Mouse (Mus musculus) megakaryocyte-erythroid progenitor cell, adult 5-6 weeks (primary cell): ENCODE measurements around the gene Paics. TPM values are rescaled to one million over a fixed set of nuclear protein-coding genes. Genes with fewer than 3 reads are reported as not detected.
"Not testable (repeated sequence)": the region's sequence is repeated elsewhere in the genome, so short reads cannot be mapped to it uniquely, and the experiment has no call there.

Experiments
- ATAC-seq: replicated peaks from 2 replicates; pipeline ENCODE4 v1.8.0; 2016; ENCODE audit warnings: mild to moderate bottlenecking, inconsistent platforms; ENCODE audit not compliant: severe bottlenecking, poor library complexity, low FRiP score, low TSS enrichment
- total RNA-seq, 2 experiments: library from RNA; stranded (forward) in 1 of 2; stranded (reverse) in 1 of 2; fragments of 200-1000, 215-1000 nt in 1 of 2; fragments of >200 nt in 1 of 2; fragmentation: Nextera tagmentation in 1 of 2; gene quantifications; 2 replicates each; pipeline ENCODE4 v1.2.3; 2014 to 2017

Gene Paics
- total RNA-seq, 2 experiments from 2014 or later, result 301 to 403 TPM

DNA sequence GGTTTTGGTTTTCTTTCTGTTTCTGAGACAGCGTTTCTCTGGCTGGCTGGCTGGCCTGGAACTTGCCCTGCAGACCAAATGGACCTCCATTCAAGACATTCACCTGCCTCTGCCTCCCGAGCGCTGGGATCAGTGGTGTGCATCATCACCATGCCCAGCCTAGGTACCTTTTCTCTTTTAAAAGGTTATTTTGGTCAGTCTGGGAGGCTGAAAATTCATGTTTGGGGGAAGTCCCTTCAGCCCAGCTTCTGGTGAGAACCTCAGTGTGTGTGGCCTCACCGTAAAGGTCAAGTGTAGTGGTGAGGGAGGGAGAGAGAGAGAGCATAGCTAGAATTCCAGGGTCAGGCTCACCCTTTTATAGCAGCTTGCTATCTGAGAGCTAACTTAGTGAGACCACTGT, 3.3 kb upstream of the Paics start:
- ATAC-seq, result no peak

DNA sequence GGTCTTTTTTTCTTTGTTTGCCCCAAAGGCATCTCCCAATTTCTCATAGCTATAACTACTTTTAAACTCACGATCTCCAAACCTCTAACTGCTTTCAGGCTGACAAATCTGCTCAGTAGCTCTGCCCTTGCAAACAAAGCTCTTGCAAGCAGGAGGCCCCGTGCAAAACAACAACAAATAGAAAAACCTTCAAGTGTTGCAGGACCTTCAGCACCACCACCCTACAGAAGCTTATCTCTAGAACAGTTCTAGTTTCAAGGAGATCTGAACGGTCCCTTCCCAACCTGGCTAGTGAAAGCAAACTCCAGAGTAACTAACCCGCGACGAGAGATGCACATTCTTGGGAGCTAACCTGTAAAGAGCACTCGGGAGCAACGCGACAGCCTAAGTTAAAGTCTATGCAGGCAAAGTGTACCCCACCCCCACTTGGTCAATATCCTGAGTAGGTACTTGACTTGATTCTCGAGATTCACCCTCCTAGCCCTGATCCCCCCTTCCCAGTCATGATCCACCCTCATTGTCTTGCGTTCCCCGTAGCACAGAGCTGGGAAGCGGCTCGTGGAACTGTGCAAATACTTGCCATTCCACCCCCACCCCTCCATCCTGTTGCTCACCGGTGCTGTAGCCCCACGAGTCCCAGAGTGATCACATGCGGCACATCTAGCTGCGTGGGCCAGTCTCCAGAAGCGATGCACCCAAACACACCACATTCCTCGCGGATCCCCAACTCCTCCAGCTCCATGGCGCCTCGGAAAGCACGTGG, 583 bp upstream of the Paics start:
- peak; percentile 9; the same call in 1 of the 2 replicates for ATAC-seq

DNA sequence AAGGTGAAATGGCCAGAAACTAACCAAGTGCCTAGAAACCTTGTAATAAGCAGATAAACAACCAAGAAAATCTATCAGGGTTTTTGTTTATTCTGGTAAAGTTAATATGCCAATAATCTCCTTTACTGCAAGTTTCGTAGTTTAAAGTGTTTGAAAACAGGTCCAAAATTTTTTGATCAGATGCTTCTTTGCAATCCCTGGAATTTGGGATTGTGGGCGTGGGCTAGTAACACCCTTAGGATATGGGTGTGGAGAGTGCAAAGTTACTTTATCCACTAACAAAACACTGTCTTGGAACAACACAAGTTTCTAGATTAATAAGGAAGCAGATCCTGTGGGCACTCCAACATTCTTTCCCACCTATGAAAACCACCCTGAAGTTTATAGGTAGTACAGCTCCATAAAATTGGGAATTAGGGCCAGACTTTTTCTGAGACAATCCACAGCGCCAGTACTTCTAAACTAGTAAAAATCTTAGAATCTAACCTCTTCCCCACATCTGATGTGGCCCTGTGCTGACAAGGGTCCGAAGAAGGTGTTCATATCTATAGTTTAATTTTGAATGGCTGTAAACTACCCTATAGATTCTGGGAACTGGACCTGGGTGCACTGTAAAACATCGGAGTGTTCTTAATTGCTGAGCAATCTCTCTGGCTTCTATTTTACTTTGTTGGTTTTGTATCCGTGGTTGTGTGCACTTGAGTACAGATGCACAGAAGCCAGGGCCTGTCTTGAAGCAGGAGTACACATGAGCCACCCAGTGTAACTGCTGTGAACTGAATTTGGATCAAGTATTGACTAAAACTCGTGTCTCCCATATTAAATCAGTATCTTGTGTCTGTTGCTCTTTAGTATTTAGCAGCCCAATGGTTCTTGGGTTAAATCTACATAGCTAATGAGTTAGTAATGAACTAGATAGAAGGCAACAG, 1.3 kb downstream of the Paics start:
- ATAC-seq, result no peak

DNA sequence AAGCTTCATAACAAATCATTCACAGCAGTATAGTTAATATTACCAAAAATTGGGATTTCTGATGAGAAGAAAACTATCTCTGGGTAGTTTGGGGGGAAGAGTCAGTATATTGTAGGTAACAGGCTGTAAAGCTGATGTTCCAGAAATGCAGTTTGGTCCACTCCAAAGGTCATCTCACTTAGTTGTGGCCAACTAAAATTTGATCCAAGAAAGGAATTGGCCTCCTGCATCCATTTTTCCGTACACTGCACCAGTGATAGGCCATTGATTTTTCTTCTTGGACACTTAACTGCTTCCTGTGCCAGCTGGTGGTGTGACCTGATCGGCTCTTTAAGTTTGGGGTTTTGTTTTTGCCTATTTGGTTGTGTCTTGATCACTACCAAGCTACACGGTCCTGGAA, 2.7 kb downstream of the Paics start:
- no peak for ATAC-seq

DNA sequence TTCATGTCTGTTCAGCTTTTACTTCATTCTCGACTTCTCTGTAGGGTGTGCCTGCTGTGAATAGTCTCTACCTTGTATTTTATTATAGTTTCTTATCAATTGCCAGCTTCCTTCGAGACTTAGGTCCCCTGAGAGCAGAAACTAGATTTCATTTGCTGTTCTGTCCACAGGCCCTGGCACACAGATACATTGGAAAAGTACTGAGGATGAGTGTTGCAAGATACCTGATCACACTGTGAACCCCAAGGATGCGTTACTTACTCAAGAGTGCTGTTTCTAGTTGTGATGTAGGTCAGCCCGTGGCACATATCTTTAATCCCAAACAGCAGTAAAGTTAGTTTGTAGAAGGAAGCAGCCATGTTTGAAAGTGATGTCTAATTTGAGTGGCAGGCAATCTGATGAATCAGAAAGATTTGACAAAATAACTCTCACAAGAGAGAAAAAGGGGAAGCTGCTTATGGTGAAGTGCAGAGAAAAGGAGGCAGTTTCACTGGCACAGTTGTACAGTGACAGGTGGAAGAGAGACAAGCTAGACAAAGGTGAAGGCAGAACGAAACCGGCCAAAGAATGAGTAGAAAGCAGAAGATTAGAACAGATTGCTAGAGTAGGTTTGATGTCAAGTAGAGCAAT, 3.3 kb downstream of the Paics start:
- ATAC-seq, result no peak

DNA sequence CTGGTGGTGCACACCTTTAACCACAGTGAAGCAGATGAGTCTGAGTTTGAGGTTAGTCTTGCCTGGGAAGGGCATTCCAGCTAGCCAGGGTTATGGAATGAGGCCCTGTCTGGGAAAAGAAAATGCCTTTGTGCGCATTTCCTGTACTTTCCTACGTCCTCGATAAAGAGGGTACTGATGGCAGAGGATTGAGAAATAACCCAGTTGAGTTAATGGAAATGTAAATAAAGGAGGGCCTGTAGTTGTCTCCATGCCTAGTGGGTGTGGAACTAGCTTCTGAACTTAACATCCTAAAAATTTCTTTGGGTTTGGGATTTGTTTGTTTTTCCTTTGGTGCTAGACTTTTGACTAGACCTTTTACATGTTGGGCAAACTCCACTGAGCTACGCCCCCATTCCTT, 4.4 kb downstream of the Paics start:
- ATAC-seq, result no peak

DNA sequence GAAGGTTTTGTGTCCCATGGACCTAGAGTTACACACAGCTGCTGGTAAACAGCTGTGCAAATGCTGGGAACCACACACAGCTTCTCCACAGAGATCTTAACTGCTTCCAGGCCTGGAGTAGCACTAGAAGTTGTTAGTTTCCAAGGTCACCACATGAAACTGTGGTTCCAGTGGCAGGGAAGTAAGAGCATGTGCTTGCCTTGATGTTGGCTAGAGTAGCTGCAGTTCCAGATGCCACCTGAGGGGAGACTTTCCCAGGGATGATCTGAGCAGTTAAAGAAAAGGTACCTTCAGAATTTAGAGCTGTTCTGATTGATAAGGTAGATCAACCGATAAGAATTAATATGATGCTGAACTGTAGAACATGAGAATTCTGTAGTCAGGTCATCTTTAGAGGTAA, 6.8 kb downstream of the Paics start:
- peak; percentile 63 for ATAC-seq

DNA sequence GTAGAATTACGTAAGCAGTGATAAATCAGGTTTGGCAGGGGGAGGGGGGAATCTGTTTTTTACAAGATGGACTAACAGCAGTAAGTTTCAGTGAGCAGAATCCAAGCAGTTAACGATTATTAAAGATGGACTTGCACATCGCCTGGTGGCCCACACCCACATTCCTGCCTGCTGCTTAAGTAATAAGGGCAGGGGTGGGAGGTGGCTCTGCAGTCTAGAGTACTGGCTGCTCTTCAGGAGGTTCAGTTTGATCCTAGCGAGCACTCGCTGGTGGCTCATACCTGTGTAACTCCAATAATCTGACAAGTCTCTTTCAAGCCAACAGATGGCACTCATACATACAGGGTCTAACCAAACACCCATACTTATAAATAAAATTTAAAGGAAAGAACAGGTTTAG, 8.5 kb downstream of the Paics start:
- ATAC-seq, result no peak

DNA sequence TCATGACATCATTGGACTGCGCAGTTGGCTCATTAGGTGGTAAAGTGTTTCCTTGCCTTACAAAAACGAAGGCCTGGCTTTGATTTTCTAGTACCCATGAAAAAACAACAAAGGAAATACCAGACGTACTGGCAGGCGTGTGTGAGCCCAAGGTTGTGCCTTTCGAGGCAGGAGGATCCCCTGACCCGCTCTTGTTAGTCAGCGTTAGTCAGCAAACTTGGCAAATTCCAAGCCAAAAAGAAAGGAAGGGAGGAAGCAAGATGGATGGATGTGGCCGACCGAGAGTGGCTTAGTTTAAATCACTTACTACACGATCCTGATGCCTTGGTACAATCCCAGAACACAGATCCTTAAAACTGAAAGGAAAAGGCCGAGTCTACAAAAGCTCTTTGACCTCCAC, 11.4 kb downstream of the Paics start:
- ATAC-seq, result no peak

DNA sequence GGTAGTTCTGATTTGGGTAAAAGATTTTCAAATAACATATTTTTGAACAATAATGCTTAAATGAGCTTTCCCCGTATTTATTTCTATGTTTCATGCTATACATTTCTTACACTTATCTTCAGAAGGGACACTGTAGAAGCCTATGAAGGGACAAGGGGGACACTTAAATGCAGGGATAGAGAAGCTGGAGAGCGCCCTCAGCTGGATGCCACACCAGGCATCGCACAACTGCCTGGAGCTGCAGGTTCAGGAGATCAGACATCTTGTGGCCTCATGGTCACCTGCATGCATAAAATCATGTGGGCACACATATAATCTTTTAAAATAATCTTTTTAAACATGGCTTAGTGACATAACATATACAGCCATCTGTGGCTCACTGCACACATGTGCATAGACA, 13.5 kb downstream of the Paics start:
- no peak; the same call in 1 of the 2 replicates for ATAC-seq

DNA sequence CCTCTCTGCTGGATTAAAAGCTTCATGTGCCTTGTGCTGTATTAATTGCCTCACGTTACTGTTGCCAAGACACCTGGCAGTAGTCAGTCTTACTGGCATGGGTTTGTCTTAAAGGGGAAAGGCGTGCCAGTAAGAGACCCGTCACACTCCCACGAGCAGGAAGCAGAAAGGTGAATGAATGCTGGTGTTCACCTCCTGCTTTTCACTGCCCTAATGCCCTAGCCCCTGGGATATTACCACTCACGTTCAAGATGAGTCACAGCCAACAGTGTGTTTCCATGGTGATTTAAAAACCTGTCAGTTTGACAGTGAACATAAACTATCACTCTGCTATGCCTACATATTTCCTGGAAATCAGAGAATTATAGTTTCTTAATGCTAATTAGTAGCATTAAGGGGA, 18.1 kb downstream of the Paics start:
- ATAC-seq, result no peak

DNA sequence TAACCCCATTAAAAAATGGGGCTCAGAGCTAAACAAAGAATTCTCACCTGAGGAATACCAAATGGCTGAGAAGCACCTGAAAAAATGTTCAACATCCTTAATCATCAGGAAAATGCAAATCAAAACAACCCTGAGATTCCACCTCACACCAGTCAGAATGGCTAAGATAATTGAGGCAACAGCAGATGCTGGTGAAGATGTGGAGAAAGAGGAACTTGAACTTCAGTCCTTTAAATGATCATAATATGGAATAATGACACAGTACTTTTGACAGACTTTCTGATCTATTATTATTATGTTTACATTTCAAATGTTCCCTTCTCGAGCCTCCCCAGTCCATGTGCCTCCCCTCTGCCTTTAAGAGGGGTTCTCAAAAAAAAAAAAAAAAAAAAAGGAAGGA, 20.0 kb downstream of the Paics start:
- not testable (repeated sequence) for ATAC-seq

DNA sequence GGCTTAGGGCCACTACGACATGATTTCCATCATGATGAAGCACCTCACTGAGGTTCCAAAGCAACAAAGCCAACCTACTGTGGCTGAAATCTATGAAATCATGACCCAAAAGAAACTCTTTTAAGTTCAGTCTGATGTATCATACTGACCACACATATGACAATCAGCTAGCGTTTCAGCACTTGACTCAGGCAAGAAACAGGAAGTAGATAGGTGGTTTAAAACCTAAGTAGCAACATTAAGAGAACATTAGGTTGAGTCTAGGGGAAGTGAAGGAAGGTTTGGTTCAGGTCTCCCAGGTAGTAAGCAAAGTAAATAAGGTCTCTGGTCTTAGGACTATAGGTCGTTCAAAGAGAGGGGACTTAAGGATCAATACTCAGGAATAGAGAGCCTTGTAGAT, 22.4 kb downstream of the Paics start:
- ATAC-seq, result 0 out of 2 replicates have a peak, but pooled peaks have one; percentile 12

DNA sequence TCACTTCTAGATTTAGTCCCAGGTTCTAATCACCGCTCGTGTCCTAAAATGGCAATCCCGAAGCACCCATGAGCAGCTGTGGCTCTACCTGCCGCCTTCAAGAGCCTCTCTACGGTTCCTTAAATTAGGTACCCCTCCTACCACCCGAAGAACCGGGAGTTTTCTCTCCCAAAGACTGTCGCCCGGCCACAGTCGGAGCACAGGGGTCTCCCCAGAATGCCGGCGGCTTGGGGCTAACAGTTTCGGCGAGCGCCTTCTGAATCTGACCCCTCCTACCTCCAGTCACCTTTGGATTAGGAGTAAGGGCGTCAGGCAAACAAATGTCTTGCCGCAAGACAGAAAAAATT, 23.1 kb downstream of the Paics start:
- ATAC-seq, result peak; percentile 29; the same call in 1 of the 2 replicates

DNA sequence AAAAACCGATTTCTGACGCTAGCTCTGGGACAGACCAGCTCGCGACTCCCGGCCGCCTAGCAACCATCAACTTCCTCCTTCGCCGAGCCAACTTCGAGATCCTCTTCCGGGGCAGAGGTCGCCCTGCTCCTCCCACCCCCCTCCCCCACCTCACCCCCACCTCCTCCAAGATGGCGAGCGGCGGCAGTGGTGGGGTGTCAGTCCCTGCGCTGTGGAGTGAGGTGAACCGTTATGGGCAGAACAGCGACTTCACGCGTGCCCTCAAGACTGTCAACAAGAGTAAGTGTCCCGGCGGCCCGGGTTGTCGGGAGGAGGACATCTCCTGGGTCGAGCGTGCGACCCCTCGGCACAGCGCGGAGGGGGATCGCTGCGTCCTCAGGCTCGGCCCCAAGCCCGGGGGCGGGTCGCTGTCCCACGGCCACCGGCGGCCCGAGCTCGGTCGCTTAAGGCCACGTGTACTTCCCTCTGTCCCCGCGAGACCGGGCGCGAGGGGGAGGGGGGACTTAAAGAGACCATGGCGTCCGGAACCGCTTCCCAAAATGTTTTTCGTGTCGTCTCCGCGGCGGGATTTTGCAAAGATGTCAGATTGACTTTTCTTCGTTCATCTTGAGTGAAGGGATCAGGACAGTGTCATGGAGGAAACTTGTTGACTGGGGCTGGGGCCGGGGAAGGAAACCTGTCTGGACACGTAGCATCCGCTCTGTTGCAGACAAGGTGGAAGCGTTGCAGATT, 23.6 kb downstream of the Paics start, which contains the start of gene Srp72:
TSS of gene Srp72 (plus strand) at position 130 of the 732 bp plus-strand sequence.
- peak; percentile 87 for ATAC-seq

DNA sequence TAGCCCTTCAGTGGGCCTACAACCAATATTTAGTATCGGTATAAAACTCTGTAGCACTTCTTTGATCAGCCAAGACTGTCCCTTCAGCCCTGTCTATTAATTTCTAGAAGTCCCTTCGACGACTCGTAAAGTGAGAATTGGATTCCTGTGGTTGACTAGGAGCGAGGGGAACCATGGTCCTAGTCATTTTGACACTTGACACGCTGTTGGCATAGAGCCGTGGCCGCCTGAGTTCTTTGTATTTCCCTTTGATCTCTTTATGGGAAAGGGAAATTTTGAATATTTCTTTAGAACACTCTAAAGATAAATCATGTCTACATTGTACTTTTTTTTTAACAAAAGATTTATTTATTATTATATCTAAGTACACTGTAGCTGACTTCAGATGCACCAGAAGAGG, 24.6 kb downstream of the Paics start:
- no peak for ATAC-seq

DNA sequence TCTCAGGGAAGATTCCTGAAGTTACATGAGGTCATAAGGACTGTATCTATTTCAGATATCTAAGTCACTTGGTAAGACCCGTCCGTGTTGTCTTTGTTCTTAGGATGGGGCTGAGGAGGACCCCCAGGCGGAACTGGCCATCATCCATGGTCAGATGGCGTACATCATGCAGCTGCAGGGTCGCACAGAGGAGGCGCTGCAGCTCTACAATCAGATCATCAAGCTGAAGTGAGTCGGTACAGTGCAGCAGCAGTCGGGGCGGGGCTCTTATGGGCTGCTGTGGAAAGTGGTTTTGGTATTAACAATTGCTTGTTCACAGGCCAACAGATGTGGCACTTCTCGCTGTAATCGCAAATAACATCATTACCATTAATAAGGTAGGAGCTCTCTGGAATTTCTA, 32.9 kb downstream of the Paics start:
- no peak for ATAC-seq

DNA sequence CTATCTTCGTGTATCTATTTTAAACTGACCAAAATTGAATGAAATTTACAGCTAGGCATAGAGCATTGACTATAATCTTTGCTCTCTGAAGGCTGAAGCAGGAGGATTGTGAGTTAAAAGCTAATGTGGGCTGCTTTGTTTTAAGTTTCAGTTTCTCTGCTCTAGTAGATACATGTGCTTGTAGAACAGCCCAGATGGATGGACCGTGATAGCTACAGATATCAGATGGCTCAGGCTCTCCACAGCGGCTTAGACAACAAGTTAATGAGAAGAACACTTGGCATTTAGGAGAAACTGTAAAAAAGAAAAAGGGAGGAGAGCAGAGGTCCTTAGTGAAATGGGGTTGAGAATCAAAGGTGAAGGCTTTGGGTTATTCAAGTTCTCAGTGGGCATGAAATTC, 39.7 kb downstream of the Paics start:
- ATAC-seq, result peak; percentile 90

DNA sequence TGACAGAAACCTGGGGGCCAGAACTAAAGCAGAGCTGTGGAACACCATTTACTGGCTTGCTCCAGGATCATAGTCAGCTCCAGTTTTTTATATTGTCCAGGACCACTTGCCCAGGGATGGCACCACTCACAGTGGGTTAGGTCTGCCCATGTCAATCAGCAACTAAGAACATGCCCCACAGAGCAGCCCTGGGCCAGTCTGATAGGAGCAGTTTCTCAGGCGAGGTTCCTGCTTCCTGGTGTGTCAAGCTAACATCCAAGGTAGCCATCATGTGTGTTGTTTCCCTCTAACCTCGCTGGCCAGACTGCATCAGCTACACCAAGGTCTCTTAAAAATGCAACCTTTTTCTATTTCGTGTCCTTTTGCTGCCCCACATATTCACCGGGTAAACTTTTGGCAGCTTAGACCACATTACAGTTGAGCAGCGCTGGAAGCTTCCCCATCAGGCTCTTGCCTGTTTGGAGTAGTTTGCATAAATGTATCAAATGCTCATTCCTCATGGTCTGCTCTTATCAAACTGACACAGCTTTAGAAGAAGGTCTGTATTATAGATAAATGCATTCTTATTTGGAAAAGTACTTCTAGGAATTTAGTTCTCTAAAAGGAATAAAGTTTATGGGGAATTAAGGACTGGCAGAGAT, 42.2 kb downstream of the Paics start:
- ATAC-seq, result peak; percentile 69
